18 mouse cellular contexts compared by ENCODE assay signal in genomic region chr13:92303062-92303948, GRCm38 (mm10). TPM values are rescaled to one million over a fixed set of nuclear protein-coding genes. Genes with fewer than 3 reads are reported as not detected.
"Had no signal": no experiment of that assay in that cellular context is flagged by ENCODE, and none has a peak within 500 bp of the region (broad histone marks: within the 10 kb centered on the region; RNA-seq: fewer than 3 reads in every experiment).

No protein-coding gene starts in this region.

- H3K36me3 ChIP-seq: intestine, embryonic 15.5 days had no signal

- ATAC-seq: intestine, embryonic 15.5 days had no signal

- H3K4me2 ChIP-seq: intestine, embryonic 15.5 days; liver, embryonic 11.5 days; liver, embryonic 15.5 days; lung, embryonic 14.5 days; midbrain, embryonic 12.5 days had no signal

- H3K27me3 ChIP-seq: intestine, embryonic 15.5 days; liver, embryonic 15.5 days; midbrain, embryonic 12.5 days had no signal

- H3K9ac ChIP-seq: intestine, embryonic 15.5 days; liver, embryonic 15.5 days; lung, embryonic 14.5 days; midbrain, embryonic 12.5 days had no signal

- H3K9me3 ChIP-seq: intestine, embryonic 15.5 days; liver, embryonic 15.5 days; midbrain, embryonic 12.5 days had no signal

- H3K4me3 ChIP-seq: intestine, embryonic 15.5 days; layer of hippocampus, adult 2 months; liver, embryonic 15.5 days; midbrain, embryonic 12.5 days had no signal

- DNase-seq: kidney, adult 18-20 months; kidney, postnatal 10 days; kidney, postnatal 4 days; lung, embryonic 14.5 days; lung, postnatal 10 days; lung, postnatal 4 days; retina, postnatal 1 day; right cerebral cortex, postnatal 14 days; thymus, postnatal 4 days had no signal

- H3K4me1 ChIP-seq: intestine, embryonic 15.5 days; midbrain, embryonic 12.5 days had no signal

- H3K27ac ChIP-seq: intestine, embryonic 15.5 days; layer of hippocampus, adult 2 months; liver, embryonic 15.5 days; midbrain, embryonic 12.5 days had no signal

RNA-seq across cellular contexts. Expression of gene Gm20379, which starts 2.5 kb away (rescaled TPM):
- total RNA-seq: layer of hippocampus, adult 2 months; layer of hippocampus, postnatal 10 days; left cerebral cortex, postnatal 36 days; megakaryocyte, adult 5-6 weeks had no signal
- polyA plus RNA-seq: spleen, adult 2 months had no signal
